Mouse (Mus musculus): ENCODE measurements around the gene Acer2.
A peak's percentile ranks its signal among the peaks of the same experiment; 100 is the strongest.
"Not testable (repeated sequence)": the region's sequence is repeated elsewhere in the genome, so short reads cannot be mapped to it uniquely, and the experiment has no call there.

Gene Acer2

GRCm38 (mm10) chr4:86874146-86874847 is at the start of gene Acer2:
TSS of gene Acer2 (plus strand) at chr4:86874396.
- DNase-seq = peak; percentile 78 to 88

- peak in 1 of 2 experiments; percentile 30 for DNase-seq
These were observed 49.1 kb upstream of the Acer2 start for GRCm38 (mm10) chr4:86825143-86825542.

- no peak for DNase-seq
These were observed 42.3 kb upstream of the Acer2 start for GRCm38 (mm10) chr4:86831896-86832295.

GRCm38 (mm10) chr4:86841141-86841540 is 33.1 kb upstream of the Acer2 start:
- DNase-seq = not testable (repeated sequence)

- DNase-seq = peak; percentile 55 to 60
These were observed 28.8 kb upstream of the Acer2 start for GRCm38 (mm10) chr4:86845384-86845783.

- DNase-seq = no peak
These were observed 26.9 kb upstream of the Acer2 start for GRCm38 (mm10) chr4:86847246-86847645.

- DNase-seq = no peak
These were observed 22.9 kb upstream of the Acer2 start for GRCm38 (mm10) chr4:86851331-86851730.

GRCm38 (mm10) chr4:86852018-86852417 is 22.2 kb upstream of the Acer2 start:
- DNase-seq = no peak

GRCm38 (mm10) chr4:86852813-86853590 is 21.2 kb upstream of the Acer2 start:
- no peak for DNase-seq

- DNase-seq = no peak
These were observed 17.7 kb upstream of the Acer2 start for GRCm38 (mm10) chr4:86856304-86857112.

GRCm38 (mm10) chr4:86857113-86858069 is 16.8 kb upstream of the Acer2 start, which contains the start of gene Rps6:
TSS of gene Rps6 (minus strand) at chr4:86857412.
- peak; percentile 96 for DNase-seq

- peak; percentile 24 to 42 for DNase-seq
These were observed 16.1 kb upstream of the Acer2 start for GRCm38 (mm10) chr4:86858070-86858440.

GRCm38 (mm10) chr4:86864087-86864486 is 10.1 kb upstream of the Acer2 start:
- DNase-seq = no peak

GRCm38 (mm10) chr4:86871988-86872387 is 2.2 kb upstream of the Acer2 start:
- no peak for DNase-seq

GRCm38 (mm10) chr4:86873072-86873471 is 1.1 kb upstream of the Acer2 start:
- no peak for DNase-seq

GRCm38 (mm10) chr4:86879477-86879876 is 5.3 kb downstream of the Acer2 start:
- no peak for DNase-seq

- no peak for DNase-seq
These were observed 7.0 kb downstream of the Acer2 start for GRCm38 (mm10) chr4:86881178-86881577.

GRCm38 (mm10) chr4:86882413-86882812 is 8.2 kb downstream of the Acer2 start:
- DNase-seq = no peak

GRCm38 (mm10) chr4:86884945-86885344 is 10.7 kb downstream of the Acer2 start:
- peak; percentile 10 to 25 for DNase-seq

- no peak for DNase-seq
These were observed 11.6 kb downstream of the Acer2 start for GRCm38 (mm10) chr4:86885790-86886159.

GRCm38 (mm10) chr4:86886160-86886878 is 12.1 kb downstream of the Acer2 start:
- no peak for DNase-seq

Measured in cerebellum, postnatal 25 days (tissue).